Mouse (Mus musculus) CH12.LX (cell line): ENCODE data around the gene Hoxd13. TPM values are rescaled to one million over a fixed set of nuclear protein-coding genes. Genes with fewer than 3 reads are reported as not detected.

Experiments used
- DNase-seq: peaks from one replicate; pipeline ENCODE4 v3.0.0-alpha.2; 2013; ENCODE audit errors: extremely low read depth
- H3K27ac ChIP-seq: 2 replicates; pipeline ENCODE4 v1.5.1; 2012; ENCODE audit warnings: low read depth, mild to moderate bottlenecking, control low read depth, moderate library complexity; ENCODE audit not compliant: insufficient read depth
- H3K27me3 ChIP-seq: replicated peaks from 2 replicates; pipeline ENCODE3; 2012; ENCODE audit warnings: inconsistent platforms
- H3K36me3 ChIP-seq, 2 experiments: replicated peaks in 1 of 2; 2 replicates each; pipeline versions ENCODE3 to v1.6.1; 2012; ENCODE audit warnings: inconsistent platforms in 1 of 2, low read length in 1 of 2, mild to moderate bottlenecking in 1 of 2, mixed read lengths in 1 of 2, moderate library complexity in 1 of 2; ENCODE audit not compliant: control insufficient read depth in 1 of 2, insufficient read depth in 1 of 2
- H3K4me1 ChIP-seq, 2 experiments: 2 replicates each; pipeline ENCODE4 v1.6.1; 2012; ENCODE audit warnings: inconsistent platforms in 1 of 2, moderate library complexity in 1 of 2; ENCODE audit not compliant: insufficient read depth in 2 of 2, control insufficient read depth in 1 of 2
- H3K4me2 ChIP-seq: 2 replicates; pipeline ENCODE4 v1.6.1; 2012; ENCODE audit warnings: low read depth, mild to moderate bottlenecking, control low read depth; ENCODE audit not compliant: poor library complexity, insufficient read depth, severe bottlenecking
- H3K4me3 ChIP-seq, 3 experiments: fragments of 150-350 bp in 1 of 3; sonication (generic) in 1 of 3; replicated peaks in 1 of 3; 2 replicates each; pipeline versions ENCODE3 to v1.5.1; 2011 to 2012; ENCODE audit warnings: low read depth in 2 of 3, low read length in 2 of 3, mild to moderate bottlenecking in 2 of 3, moderate library complexity in 2 of 3, control low read depth in 1 of 3, improper control_type of control experiment in 1 of 3, inconsistent platforms in 1 of 3, mixed read lengths in 1 of 3; ENCODE audit not compliant: poor library complexity in 1 of 3
- H3K79me2 ChIP-seq: replicated peaks from 2 replicates; pipeline ENCODE4 v1.6.1; 2012; ENCODE audit warnings: mild to moderate bottlenecking, moderate library complexity; ENCODE audit not compliant: control insufficient read depth, poor library complexity, insufficient read depth, severe bottlenecking; ENCODE audit errors: extremely low read depth
- H3K9ac ChIP-seq: 2 replicates; pipeline ENCODE4 v1.6.1; 2012; ENCODE audit warnings: low read depth, mild to moderate bottlenecking, control low read depth, moderate library complexity; ENCODE audit not compliant: insufficient read depth
- H3K9me3 ChIP-seq: replicated peaks from 2 replicates; pipeline ENCODE3; 2012; ENCODE audit warnings: low read length, inconsistent platforms, mixed read lengths
- CHD1 ChIP-seq: IDR thresholded peaks from 2 replicates; pipeline ENCODE4 v1.6.1; 2012; ENCODE audit warnings: low read depth, low read length, improper control_type of control experiment, inconsistent platforms
- CHD2 ChIP-seq: IDR thresholded peaks from 2 replicates; pipeline ENCODE4 v1.6.1; 2011; ENCODE audit warnings: low read length, improper control_type of control experiment
- ELF1 ChIP-seq: IDR thresholded peaks from 2 replicates; pipeline ENCODE4 v1.6.1; 2014; ENCODE audit warnings: low read depth, mild to moderate bottlenecking, inconsistent platforms, low read length, improper control_type of control experiment
- ETS1 ChIP-seq: conservative IDR thresholded peaks from 2 replicates; pipeline ENCODE4 v1.6.1; 2012; ENCODE audit warnings: low read depth, mild to moderate bottlenecking, inconsistent platforms, low read length, improper control_type of control experiment, moderate library complexity
- GABPA ChIP-seq: IDR thresholded peaks from 2 replicates; pipeline ENCODE4 v1.6.1; 2012; ENCODE audit warnings: low read depth, low read length, improper control_type of control experiment, inconsistent platforms; ENCODE audit not compliant: insufficient replicate concordance
- HCFC1 ChIP-seq: IDR thresholded peaks from 2 replicates; pipeline ENCODE4 v1.6.1; 2012; ENCODE audit warnings: low read depth, mild to moderate bottlenecking, inconsistent platforms, low read length, improper control_type of control experiment
- IRF4 ChIP-seq: IDR thresholded peaks from 2 replicates; pipeline ENCODE4 v1.6.1; 2014; ENCODE audit warnings: low read depth, mild to moderate bottlenecking, inconsistent platforms, low read length, improper control_type of control experiment
- JUN ChIP-seq: IDR thresholded peaks from 2 replicates; pipeline ENCODE4 v1.6.1; 2011; ENCODE audit warnings: low read depth, mild to moderate bottlenecking, low read length, improper control_type of control experiment, moderate library complexity; ENCODE audit not compliant: insufficient read depth
- JUND ChIP-seq: conservative IDR thresholded peaks from 2 replicates; pipeline ENCODE4 v1.6.1; 2011; ENCODE audit warnings: low read depth, low read length, improper control_type of control experiment
- KAT2A ChIP-seq: IDR thresholded peaks from 2 replicates; pipeline ENCODE4 v1.6.1; 2012; ENCODE audit warnings: low read length, improper control_type of control experiment, inconsistent platforms; ENCODE audit not compliant: insufficient replicate concordance
- MAX ChIP-seq: IDR thresholded peaks from 2 replicates; pipeline ENCODE4 v1.6.1; 2011; ENCODE audit warnings: low read length, improper control_type of control experiment
- MAZ ChIP-seq: IDR thresholded peaks from 2 replicates; pipeline ENCODE4 v1.6.1; 2012; ENCODE audit warnings: low read depth, mild to moderate bottlenecking, inconsistent platforms, low read length, improper control_type of control experiment, moderate library complexity
- MEF2A ChIP-seq: IDR thresholded peaks from 2 replicates; pipeline ENCODE4 v1.6.1; 2014; ENCODE audit warnings: low read depth, mild to moderate bottlenecking, inconsistent platforms, low read length, improper control_type of control experiment, borderline replicate concordance
- MXI1 ChIP-seq: IDR thresholded peaks from 2 replicates; pipeline ENCODE4 v1.6.1; 2011; ENCODE audit warnings: mild to moderate bottlenecking, low read depth, low read length, improper control_type of control experiment
- PAX5 ChIP-seq: IDR thresholded peaks from 2 replicates; pipeline ENCODE4 v1.6.1; 2012; ENCODE audit warnings: low read length, inconsistent platforms, mixed read lengths
- POLR2AphosphoS2 ChIP-seq: IDR thresholded peaks from 2 replicates; pipeline ENCODE4 v1.6.1; 2011; ENCODE audit warnings: low read depth, low read length, improper control_type of control experiment
- RAD21 ChIP-seq: IDR thresholded peaks from 2 replicates; pipeline ENCODE4 v1.6.1; 2011; ENCODE audit warnings: low read depth, mild to moderate bottlenecking, low read length, improper control_type of control experiment, moderate library complexity
- SIN3A ChIP-seq: IDR thresholded peaks from 2 replicates; pipeline ENCODE4 v1.6.1; 2012; ENCODE audit warnings: low read length, improper control_type of control experiment, inconsistent platforms
- SMC3 ChIP-seq: IDR thresholded peaks from 2 replicates; pipeline ENCODE4 v1.6.1; 2011; ENCODE audit warnings: low read depth, low read length, improper control_type of control experiment
- TBP ChIP-seq: conservative IDR thresholded peaks from 2 replicates; pipeline ENCODE4 v1.6.1; 2011; ENCODE audit warnings: low read depth, low read length, improper control_type of control experiment
- TCF12 ChIP-seq: IDR thresholded peaks from 2 replicates; pipeline ENCODE4 v1.6.1; 2014; ENCODE audit warnings: low read depth, mild to moderate bottlenecking, inconsistent platforms, low read length, improper control_type of control experiment
- USF1 ChIP-seq: IDR thresholded peaks from 2 replicates; pipeline ENCODE4 v1.6.1; 2014; ENCODE audit warnings: low read depth, mild to moderate bottlenecking, inconsistent platforms, low read length, improper control_type of control experiment
- ZC3H11A ChIP-seq: IDR thresholded peaks from 2 replicates; pipeline ENCODE4 v1.6.1; 2012; ENCODE audit warnings: low read depth, mild to moderate bottlenecking, inconsistent platforms, low read length, improper control_type of control experiment
- ZKSCAN1 ChIP-seq: IDR thresholded peaks from 2 replicates; pipeline ENCODE4 v1.6.1; 2012; ENCODE audit warnings: low read depth, inconsistent platforms, low read length, improper control_type of control experiment, borderline replicate concordance
- ZMIZ1 ChIP-seq: IDR thresholded peaks from 2 replicates; pipeline ENCODE4 v1.6.1; 2012; ENCODE audit warnings: low read depth, mild to moderate bottlenecking, inconsistent platforms, low read length, improper control_type of control experiment
- ZNF384 ChIP-seq: IDR thresholded peaks from 2 replicates; pipeline ENCODE4 v1.6.1; 2012; ENCODE audit warnings: low read depth, low read length, improper control_type of control experiment, inconsistent platforms
- dilution Hi-C: fragments of 300-500 bp; cut with MboI; formaldehyde crosslinking; loops from 2 replicates; pipeline ENCODE4 v1.14.3; 2020; ENCODE audit warnings: low sequenced_read_pairs; ENCODE audit not compliant: extremely low pct_unique_long_range_greater_than_20kb, extremely low pct_ligation_motif_present
- in situ Hi-C: fragments of 300-500 bp; cut with MboI; formaldehyde crosslinking; loops from 3 replicates; pipeline ENCODE4 v1.14.3; 2019; ENCODE audit warnings: low sequenced_read_pairs, low pct_ligation_motif_present, low pct_unique_long_range_greater_than_20kb, mixed read lengths
- polyA plus RNA-seq: library from polyadenylated mRNA; unstranded; fragments of >175 nt; gene quantifications from 2 replicates; pipeline ENCODE4 v1.2.1, GENCODE M21; 2012; ENCODE audit warnings: low read depth; ENCODE audit not compliant: insufficient read length
- total RNA-seq, 2 experiments: library from RNA; depleted of rRNA; stranded (reverse); fragments of 300-350 nt in 1 of 2; fragments of >200 nt in 1 of 2; gene quantifications; 2 replicates each; pipeline ENCODE4 v1.2.3; 2012 to 2014

The Hoxd13 gene
- total and polyA plus RNA-seq, 3 experiments, result not detected

GRCm38 (mm10) chr2:74674881-74675665 lies 7.0 kb downstream of the Hoxd13 start, which contains the start of gene Hoxd12:
Gene Hoxd12, plus strand, starts transcription at chr2:74675013.
- H3K36me3 ChIP-seq, result no peaks in the 10 kb centered on the region
- no peak within 1 kb of the TSS for H3K4me2 ChIP-seq
- no peak within 1 kb of the TSS for H3K4me3 ChIP-seq
- DNase-seq, result no peak
- H3K79me2 ChIP-seq, result no peaks in the 10 kb centered on the region
- peaks cover 5% of the 10 kb centered on the region for H3K9me3 ChIP-seq
- in situ Hi-C loops (loop anchor here (25.0 kb wide), 2 partner anchors 637 to 1088 kb away; partner anchors contain the start of gene Chrna1), dilution Hi-C loops (no loop called here)
- H3K27ac ChIP-seq, result no peak within 1 kb of the TSS
- H3K27me3 ChIP-seq, result no peaks in the 10 kb centered on the region
- no peak for TF ChIP-seq ZKSCAN1
- no peak for TF ChIP-seq ZMIZ1
- no peak for TF ChIP-seq HCFC1
- no peak for TF ChIP-seq POLR2AphosphoS2
- no peak for TF ChIP-seq ZNF384
- no peak for TF ChIP-seq PAX5
- no peak for TF ChIP-seq JUND
- TF ChIP-seq RAD21, result no peak
- TF ChIP-seq MEF2A, result no peak
- TF ChIP-seq IRF4, result no peak
- TF ChIP-seq USF1, result no peak
- no peak for TF ChIP-seq MAX
- TF ChIP-seq ZC3H11A, result no peak
- TF ChIP-seq MXI1, result no peak
- TF ChIP-seq SIN3A, result no peak
- TF ChIP-seq JUN, result no peak
- no peak for TF ChIP-seq ETS1
- H3K9ac ChIP-seq, result no peak within 1 kb of the TSS
- H3K4me1 ChIP-seq, result 0 out of 4 replicates have a peak, but pooled peaks cover 0 to 5% of the 10 kb centered on the region in 2 experiments

DNA sequence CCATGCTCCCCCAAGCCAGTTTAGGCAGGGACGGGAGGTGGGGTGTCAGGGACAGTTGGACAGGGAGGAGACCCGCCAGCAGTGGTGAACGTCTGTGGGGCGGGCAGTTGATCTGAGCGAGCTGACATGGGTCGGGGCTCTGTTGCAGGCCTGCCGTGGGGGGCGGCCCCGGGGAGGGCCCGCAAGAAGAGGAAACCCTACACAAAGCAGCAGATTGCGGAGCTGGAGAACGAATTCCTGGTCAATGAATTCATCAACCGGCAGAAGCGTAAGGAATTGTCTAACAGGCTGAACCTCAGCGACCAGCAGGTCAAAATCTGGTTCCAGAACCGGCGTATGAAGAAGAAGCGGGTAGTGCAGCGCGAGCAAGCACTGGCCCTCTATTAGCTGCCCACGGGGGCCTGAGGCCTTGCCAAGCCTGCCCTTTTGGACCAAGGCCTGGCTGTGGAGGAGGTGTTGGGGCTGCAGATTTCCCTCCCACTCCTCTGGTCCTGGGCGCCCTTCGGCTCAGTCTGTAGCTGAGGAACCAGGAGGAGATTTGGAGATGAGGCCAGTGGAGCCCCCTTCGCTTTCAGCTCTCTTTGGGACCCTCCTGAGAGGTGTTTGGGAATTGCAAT lies 7.7 kb downstream of the Hoxd13 start:
- Histone ChIP-seq H3K4me1 (0 out of 4 replicates have a peak, but pooled peaks cover 0 to 5% of the 10 kb centered on the region in 2 experiments), H3K9ac (no peak overlapping the region)
- dilution Hi-C loops, result no loop called here

More for the DNA sequence above, 7.7 kb downstream of the Hoxd13 start:
- Histone ChIP-seq H3K36me3 (no peaks in the 10 kb centered on the region), H3K79me2 (no peaks in the 10 kb centered on the region), H3K4me2 (no peak overlapping the region), H3K27ac (no peak overlapping the region), H3K9me3 (peaks cover 9% of the 10 kb centered on the region), H3K27me3 (no peaks in the 10 kb centered on the region), H3K4me3 (no peak overlapping the region)
- TF ChIP-seq CHD2, result no peak
- TF ChIP-seq ELF1, result no peak
- TF ChIP-seq KAT2A, result no peak
- no peak for TF ChIP-seq TCF12
- TF ChIP-seq JUND, result no peak
- TF ChIP-seq MEF2A, result no peak
- TF ChIP-seq CHD1, result no peak
- TF ChIP-seq HCFC1, result no peak
- no peak for TF ChIP-seq SMC3
- no peak for TF ChIP-seq GABPA
- TF ChIP-seq MAZ, result no peak
- TF ChIP-seq ZNF384, result no peak
- TF ChIP-seq TBP, result no peak
- no peak for TF ChIP-seq RAD21
- no peak for TF ChIP-seq SIN3A
- no peak for TF ChIP-seq MAX
- in situ Hi-C loops, result loop anchor here (25.0 kb wide), 1 partner anchor 637 kb away; no protein-coding TSS in a partner anchor
- no peak for DNase-seq
